Mouse (Mus musculus): ENCODE results near the gene Gm1043.

Gene Gm1043

GRCm38 (mm10) chr5:37066703-37067568 lies 18.2 kb upstream of the Gm1043 start:
- DNase-seq (ENCODE audit: low spot score), result no peak

GRCm38 (mm10) chr5:37073660-37074059 lies 11.5 kb upstream of the Gm1043 start:
- no peak for DNase-seq (ENCODE audit: low spot score)

- DNase-seq (ENCODE audit: low spot score), result no peak
Observed at GRCm38 (mm10) chr5:37076692-37077329, 8.4 kb upstream of the Gm1043 start.

- no peak for DNase-seq (ENCODE audit: low spot score)
Observed at GRCm38 (mm10) chr5:37077330-37077698, 7.9 kb upstream of the Gm1043 start.

- DNase-seq (ENCODE audit: low spot score), result no peak
Observed at GRCm38 (mm10) chr5:37079484-37079883, 5.7 kb upstream of the Gm1043 start.

- DNase-seq (ENCODE audit: low spot score), result no peak
Observed at GRCm38 (mm10) chr5:37080601-37081000, 4.6 kb upstream of the Gm1043 start.

GRCm38 (mm10) chr5:37082420-37082819 lies 2.8 kb upstream of the Gm1043 start:
- DNase-seq (ENCODE audit: low spot score), result no peak

GRCm38 (mm10) chr5:37083209-37083770 lies 1.9 kb upstream of the Gm1043 start:
- DNase-seq (ENCODE audit: low spot score), result no peak

- DNase-seq (ENCODE audit: low spot score), result no peak
Observed at GRCm38 (mm10) chr5:37083850-37084249, 1.3 kb upstream of the Gm1043 start.

- no peak for DNase-seq (ENCODE audit: low spot score)
Observed at GRCm38 (mm10) chr5:37085918-37086317, 748 bp downstream of the Gm1043 start.

- DNase-seq (ENCODE audit: low spot score), result no peak
Observed at GRCm38 (mm10) chr5:37087786-37088185, 2.6 kb downstream of the Gm1043 start.

GRCm38 (mm10) chr5:37088342-37089108 lies 3.4 kb downstream of the Gm1043 start:
- no peak for DNase-seq (ENCODE audit: low spot score)

- DNase-seq (ENCODE audit: low spot score), result no peak
Observed at GRCm38 (mm10) chr5:37091171-37091628, 6.0 kb downstream of the Gm1043 start.

- DNase-seq (ENCODE audit: low spot score), result no peak
Observed at GRCm38 (mm10) chr5:37094941-37095340, 9.8 kb downstream of the Gm1043 start.

GRCm38 (mm10) chr5:37097591-37097990 lies 12.4 kb downstream of the Gm1043 start:
- DNase-seq (ENCODE audit: low spot score), result no peak

GRCm38 (mm10) chr5:37100813-37101212 lies 15.6 kb downstream of the Gm1043 start:
- DNase-seq (ENCODE audit: low spot score), result no peak

- no peak for DNase-seq (ENCODE audit: low spot score)
Observed at GRCm38 (mm10) chr5:37101631-37102030, 16.5 kb downstream of the Gm1043 start.

GRCm38 (mm10) chr5:37102056-37102455 lies 16.9 kb downstream of the Gm1043 start:
- no peak for DNase-seq (ENCODE audit: low spot score)

GRCm38 (mm10) chr5:37105531-37106456 lies 20.6 kb downstream of the Gm1043 start:
- DNase-seq (ENCODE audit: low spot score), result no peak

GRCm38 (mm10) chr5:37107111-37107510 lies 21.9 kb downstream of the Gm1043 start:
- no peak for DNase-seq (ENCODE audit: low spot score)

- no peak for DNase-seq (ENCODE audit: low spot score)
Observed at GRCm38 (mm10) chr5:37107611-37108010, 22.4 kb downstream of the Gm1043 start.
